Mouse (Mus musculus): ENCODE results near the gene Map1a. TPM values are rescaled to one million over a fixed set of nuclear protein-coding genes. Genes with fewer than 3 reads are reported as not detected.

Gene Map1a
- 1 to 10 TPM; 7.5 to 9.3 TPM for total RNA-seq (2021)
- long read RNA-seq, experiment 1, partial matches to known transcripts: 1 of 2 reads
- long read RNA-seq, experiment 1, other reads (novel, unspliced or antisense): 1 of 2 reads
- long read RNA-seq, experiment 2: 0 reads

- peak; percentile 89 for DNase-seq
- intact Hi-C loops (cut with DNase I; ENCODE audit: low total_unique reads): no loop called here
Measured at GRCm38 (mm10) chr2:121288901-121289729, at the start of gene Map1a. Map1a (plus strand) TSS chr2:121289600.

- intact Hi-C loops (cut with DNase I; ENCODE audit: low total_unique reads): no loop called here
- no peak for DNase-seq
Measured at GRCm38 (mm10) chr2:121244099-121244498, 45.3 kb upstream of the Map1a start.

GRCm38 (mm10) chr2:121249758-121250157, 39.6 kb upstream of the Map1a start:
- intact Hi-C loops (cut with DNase I; ENCODE audit: low total_unique reads): no loop called here
- no peak for DNase-seq

GRCm38 (mm10) chr2:121268446-121268845, 21.0 kb upstream of the Map1a start:
- intact Hi-C loops (cut with DNase I; ENCODE audit: low total_unique reads): no loop called here
- DNase-seq: no peak

- no peak for DNase-seq
- intact Hi-C loops (cut with DNase I; ENCODE audit: low total_unique reads): no loop called here
Measured at GRCm38 (mm10) chr2:121270521-121271235, 18.7 kb upstream of the Map1a start.

- intact Hi-C loops (cut with DNase I; ENCODE audit: low total_unique reads): no loop called here
Measured at GRCm38 (mm10) chr2:121271236-121271927, 18.0 kb upstream of the Map1a start, which contains the start of gene Trp53bp1. Trp53bp1 (minus strand) TSS chr2:121271407.

GRCm38 (mm10) chr2:121271928-121272516, 17.4 kb upstream of the Map1a start:
- no peak for DNase-seq
- intact Hi-C loops (cut with DNase I; ENCODE audit: low total_unique reads): no loop called here

More at GRCm38 (mm10) chr2:121271236-121271927, 18.0 kb upstream of the Map1a start, which contains the start of gene Trp53bp1:
- peak; percentile 92 for DNase-seq

GRCm38 (mm10) chr2:121287850-121288249, 1.6 kb upstream of the Map1a start:
- intact Hi-C loops (cut with DNase I; ENCODE audit: low total_unique reads): no loop called here
- no peak for DNase-seq

- no peak for DNase-seq
- intact Hi-C loops (cut with DNase I; ENCODE audit: low total_unique reads): no loop called here
Measured at GRCm38 (mm10) chr2:121289730-121290540, 535 bp downstream of the Map1a start.

GRCm38 (mm10) chr2:121292316-121293013, 3.1 kb downstream of the Map1a start:
- no peak for DNase-seq
- intact Hi-C loops (cut with DNase I; ENCODE audit: low total_unique reads): no loop called here

GRCm38 (mm10) chr2:121294182-121294581, 4.8 kb downstream of the Map1a start:
- DNase-seq: peak; percentile 56
- intact Hi-C loops (cut with DNase I; ENCODE audit: low total_unique reads): no loop called here

GRCm38 (mm10) chr2:121294753-121295607, 5.6 kb downstream of the Map1a start:
- peak; percentile 75 for DNase-seq
- intact Hi-C loops (cut with DNase I; ENCODE audit: low total_unique reads): no loop called here

- intact Hi-C loops (cut with DNase I; ENCODE audit: low total_unique reads): no loop called here
- no peak for DNase-seq
Measured at GRCm38 (mm10) chr2:121295608-121296571, 6.5 kb downstream of the Map1a start.

- DNase-seq: no peak
- intact Hi-C loops (cut with DNase I; ENCODE audit: low total_unique reads): no loop called here
Measured at GRCm38 (mm10) chr2:121296754-121297231, 7.4 kb downstream of the Map1a start.

GRCm38 (mm10) chr2:121297701-121298100, 8.3 kb downstream of the Map1a start:
- intact Hi-C loops (cut with DNase I; ENCODE audit: low total_unique reads): no loop called here
- no peak for DNase-seq

GRCm38 (mm10) chr2:121298131-121298530, 8.7 kb downstream of the Map1a start:
- DNase-seq: no peak
- intact Hi-C loops (cut with DNase I; ENCODE audit: low total_unique reads): no loop called here

All from gastrocnemius, postnatal 14 days (tissue).